Mouse (Mus musculus) right cerebral cortex, adult 2 months (tissue): ENCODE results near the gene Mgll.

Experiments
- DNase-seq, 2 experiments: peaks; one replicate each; pipeline ENCODE4 v3.0.0; 2021 to 2022; ENCODE audit warnings: low spot score in 2 of 2

Mgll gene

DNA sequence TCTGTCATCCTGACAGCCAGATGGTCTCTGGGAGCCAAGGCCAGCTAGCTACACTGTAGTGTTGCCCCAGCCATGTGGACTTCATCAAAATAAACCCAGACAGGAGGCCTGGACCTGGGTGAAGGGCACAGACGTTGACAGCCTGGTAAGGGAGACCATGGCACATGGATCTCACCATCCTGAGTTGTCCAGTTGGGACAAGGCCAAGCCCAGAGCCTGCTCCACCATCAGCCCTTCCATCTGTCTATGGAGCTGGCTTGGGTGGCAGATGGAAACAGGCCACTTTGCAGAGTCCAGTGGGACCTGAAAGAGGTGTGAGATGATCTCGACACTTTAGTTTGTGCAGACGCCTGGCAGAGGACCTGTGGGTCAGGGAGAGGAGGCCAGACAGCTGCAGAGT lies 76.5 kb downstream of the Mgll start:
- no peak for DNase-seq

DNA sequence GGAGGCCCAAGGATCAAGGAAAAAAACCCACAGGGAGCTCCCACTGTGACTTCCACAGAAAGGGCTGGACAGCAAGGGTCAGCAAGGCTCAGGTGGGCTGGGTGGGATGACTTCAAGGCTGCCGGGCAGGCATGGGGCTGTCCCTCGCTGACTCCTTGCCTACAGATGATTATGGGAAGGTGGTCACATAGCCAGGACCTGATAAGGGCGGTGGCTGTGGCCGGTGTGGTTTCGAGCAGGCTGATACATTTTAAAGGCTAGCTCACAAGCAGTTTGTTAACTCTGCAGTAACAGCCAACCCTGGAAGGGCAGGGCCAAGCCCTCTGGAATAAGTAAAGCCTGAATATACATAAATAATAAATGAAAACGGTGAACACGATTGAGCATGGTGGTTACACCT lies 78.8 kb downstream of the Mgll start:
- DNase-seq, result no peak

DNA sequence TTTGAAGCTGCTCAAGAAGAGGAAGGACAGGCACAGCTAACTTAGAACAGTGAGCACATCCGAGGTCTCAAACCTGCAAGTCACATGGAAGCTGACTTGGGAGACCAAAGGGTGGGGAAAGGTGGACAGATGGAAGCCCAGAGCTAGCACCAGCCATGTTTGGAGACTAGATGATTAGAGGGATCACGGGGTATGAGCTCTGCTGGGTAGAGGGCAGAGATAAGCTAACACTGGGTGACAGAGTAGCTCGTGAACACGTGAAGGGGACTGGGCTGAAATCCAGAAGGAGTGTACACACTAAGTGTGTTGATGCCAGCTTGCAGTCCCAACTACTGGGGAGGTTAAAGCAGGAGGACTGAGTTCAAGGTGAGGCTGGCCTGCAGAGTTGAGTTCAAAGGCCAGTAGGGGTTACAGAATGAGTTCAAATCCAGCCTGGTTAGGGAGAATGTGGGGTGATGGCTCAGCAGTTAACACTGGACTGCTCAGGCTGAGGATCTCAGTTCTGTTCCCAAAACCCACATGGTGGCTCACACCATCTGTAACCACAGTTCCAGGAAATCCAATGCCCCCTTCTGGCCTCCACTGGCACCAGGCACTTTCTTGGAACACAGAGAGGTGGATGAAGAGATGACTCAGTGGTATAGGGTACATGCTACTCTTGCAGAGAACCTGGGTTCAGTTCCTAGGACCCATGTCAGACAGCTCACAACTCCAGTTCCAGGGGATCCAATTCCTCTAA lies 79.9 kb downstream of the Mgll start:
- no peak for DNase-seq

DNA sequence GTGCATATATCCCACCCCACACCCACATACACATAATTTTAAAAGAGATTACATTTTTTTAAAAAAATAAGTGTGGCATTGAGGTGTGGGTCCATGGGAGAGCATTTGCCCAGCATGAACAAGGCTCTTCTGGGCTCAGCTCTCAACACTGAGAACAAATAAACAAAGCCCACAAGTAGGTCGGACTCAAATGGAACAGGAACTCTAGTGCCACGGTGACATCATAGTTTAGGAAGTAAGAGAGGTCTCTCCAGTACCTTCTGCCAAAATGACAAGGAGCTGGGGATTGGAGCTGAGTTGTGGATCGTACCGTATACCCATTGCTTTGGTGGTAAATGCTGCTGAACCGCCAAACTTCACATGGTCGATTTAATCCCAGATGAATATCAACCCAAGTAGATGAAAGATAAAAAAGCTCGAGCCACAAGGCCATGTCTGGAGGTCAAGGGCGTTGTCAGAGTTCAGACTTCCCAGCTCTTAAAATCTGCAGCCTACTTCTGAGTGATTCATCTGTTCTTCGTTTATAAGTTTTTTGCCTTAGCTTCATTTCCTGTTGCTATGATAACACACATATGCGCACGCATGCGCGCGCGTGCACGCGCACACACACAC lies 80.9 kb downstream of the Mgll start:
- DNase-seq, result no peak

DNA sequence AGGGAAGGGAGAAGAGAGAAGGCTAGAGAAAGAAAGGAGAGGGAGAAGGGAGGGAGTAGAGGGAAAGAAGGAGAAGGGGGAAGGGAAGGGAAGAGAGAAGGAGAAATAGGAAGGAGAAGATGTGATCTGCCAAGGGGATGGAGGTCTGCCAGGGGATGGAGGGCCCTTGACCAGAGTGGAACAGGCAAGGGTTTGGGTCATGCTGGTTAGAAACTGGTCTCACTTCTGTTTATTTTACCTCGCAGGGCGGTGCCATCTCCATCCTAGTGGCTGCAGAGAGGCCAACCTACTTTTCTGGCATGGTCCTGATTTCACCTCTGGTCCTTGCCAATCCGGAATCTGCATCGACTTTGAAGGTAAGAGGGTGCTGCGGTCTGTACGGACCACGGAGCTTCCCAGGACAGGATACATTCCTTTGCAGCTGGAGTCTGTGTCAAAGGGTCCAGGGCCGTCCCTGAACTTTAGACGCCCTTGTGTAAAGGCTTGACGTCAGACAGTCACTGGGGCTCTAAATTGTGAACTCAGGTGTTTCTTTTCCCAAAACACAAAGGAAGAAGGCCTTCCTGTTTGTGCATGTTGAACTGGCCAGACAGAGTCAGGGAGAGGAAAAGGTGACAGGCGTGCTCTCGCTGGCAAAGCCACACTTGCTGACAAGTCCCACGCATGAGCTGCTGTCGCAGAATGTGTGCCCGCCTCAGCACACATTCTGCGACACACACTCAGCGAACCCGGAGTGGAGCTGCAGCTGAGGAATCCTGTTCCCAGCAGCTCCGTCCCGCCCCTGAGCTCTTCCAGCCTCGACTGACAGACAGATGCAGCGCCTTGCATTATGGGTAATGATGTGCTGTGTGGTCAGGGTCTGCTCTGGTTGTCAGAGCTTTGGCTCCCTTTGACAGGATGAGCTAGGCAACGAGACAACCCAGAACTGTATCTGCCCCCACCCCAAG lies 85.2 kb downstream of the Mgll start:
- DNase-seq, result no peak

DNA sequence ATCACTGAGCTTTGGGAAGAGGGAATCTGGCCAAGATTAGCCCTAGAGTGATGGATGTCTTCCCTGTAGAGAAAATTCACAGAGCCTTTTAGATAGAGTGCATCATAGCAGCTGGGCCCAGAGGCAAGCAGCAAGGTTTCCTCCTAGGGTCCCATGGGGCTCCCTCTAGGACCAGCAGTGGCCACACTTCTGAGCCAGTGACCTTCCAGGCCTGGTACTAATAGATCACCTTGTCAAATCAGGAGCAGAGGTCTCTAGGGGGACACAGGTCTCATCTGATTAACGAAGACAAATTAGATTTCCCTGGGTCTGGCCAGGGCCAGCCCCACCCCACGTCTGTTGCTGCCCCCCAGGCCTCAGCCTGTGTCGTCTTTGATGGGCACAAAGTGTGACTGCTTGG lies 86.1 kb downstream of the Mgll start:
- DNase-seq, result no peak

DNA sequence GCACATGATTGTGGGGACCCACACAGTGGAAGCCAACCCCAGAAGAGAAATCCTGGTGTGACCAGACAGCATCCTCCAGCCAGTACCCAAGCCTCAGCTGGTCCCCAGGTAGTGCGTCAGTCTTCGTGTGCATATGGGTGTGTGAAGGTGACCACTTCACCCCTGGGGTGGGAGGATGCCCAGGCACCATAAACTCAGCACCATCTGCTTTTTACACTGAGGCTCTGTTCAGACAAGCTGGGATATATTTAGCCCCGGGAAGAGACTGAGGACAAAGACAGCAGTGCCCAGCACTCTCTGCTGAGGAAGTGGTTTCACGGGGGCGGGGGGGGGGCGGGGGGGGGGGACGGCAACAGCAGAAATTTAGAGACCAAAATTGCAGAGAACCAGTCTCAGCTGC lies 87.2 kb downstream of the Mgll start:
- DNase-seq, result peak in 1 of 2 experiments; percentile 39

DNA sequence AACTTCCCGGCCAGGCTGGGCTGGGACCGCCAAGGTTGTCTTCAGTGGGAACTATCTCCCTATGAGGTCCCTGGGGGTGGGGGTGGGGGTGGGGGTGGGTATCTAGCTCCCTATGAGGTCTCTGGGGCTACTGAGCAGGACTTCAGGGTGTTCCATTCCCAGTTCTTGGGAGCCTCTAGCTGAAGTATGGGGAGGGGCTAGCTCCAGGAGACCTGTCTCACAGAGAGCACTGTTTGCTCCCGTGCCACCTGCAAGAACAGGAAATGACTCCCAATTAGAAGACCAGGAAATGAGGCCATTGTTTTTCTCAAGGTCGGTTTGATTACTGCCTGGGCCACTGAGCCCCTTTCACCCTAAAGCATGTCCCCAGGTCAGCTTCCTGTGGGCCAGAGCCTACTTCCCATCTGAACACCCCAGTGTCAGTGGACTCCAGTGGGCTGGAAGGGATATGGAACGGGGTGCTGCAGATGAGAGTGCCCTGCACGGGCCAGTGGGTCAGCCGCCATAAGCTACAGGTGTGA lies 87.7 kb downstream of the Mgll start:
- DNase-seq, result no peak

DNA sequence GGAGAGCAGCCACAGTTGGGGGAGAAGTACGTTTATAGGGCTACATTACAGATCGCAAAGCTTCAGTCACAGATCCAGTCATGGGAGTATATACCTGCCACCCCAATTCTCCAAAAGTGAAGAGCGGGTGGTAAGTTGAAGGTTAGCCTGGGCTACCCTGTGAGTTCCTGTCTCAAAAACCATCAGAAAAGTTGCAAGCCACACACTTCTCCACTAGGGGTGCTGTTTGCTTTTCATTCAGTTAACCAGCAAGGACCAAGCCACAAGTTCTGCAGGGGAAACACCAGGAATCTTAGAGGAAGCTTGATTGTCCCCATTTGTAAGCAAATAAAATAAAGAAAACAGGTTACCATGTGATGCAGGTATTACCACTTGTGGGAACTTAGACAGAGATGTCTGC lies 88.7 kb downstream of the Mgll start:
- peak; percentile 62 to 74 for DNase-seq

DNA sequence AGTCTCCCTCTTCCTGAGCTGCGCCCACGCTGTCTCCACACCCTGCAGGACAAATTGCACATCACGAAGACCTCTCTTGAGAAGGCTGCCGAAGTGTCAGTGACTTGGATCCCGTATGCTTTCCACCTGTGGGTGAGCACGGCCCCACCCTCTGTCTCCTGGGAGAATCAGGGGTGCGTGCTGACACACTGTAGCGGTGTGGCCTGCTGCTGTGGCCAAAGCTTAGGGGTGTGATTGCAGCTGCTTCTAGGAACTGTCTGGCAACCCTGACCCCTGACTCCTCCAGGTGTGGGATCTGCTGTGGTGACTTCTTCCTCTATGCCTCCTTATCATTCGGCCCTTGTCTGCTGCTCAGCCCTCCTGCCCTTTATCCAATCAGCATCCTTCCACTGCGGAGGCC lies 89.6 kb downstream of the Mgll start:
- DNase-seq, result no peak

DNA sequence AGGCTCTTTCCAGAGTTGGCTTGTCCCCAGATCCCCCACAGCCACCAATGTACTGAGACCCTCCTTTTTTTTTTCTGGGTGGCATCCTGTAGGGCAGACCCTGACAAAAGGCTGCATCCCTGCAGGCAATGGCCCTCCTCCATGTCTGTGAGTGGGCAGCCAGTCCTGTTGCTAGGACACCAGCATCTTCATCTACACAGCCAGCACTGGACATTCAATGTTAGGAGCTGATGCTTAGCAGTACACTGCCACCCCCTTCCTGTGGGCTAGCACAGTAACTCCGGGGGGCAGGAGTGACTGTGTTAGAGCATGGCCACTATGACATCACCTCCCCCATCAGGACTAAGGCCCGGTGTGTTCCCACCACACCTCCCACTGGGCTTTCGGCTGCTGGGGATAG lies 90.8 kb downstream of the Mgll start:
- DNase-seq, result peak in 1 of 2 experiments; percentile 26

DNA sequence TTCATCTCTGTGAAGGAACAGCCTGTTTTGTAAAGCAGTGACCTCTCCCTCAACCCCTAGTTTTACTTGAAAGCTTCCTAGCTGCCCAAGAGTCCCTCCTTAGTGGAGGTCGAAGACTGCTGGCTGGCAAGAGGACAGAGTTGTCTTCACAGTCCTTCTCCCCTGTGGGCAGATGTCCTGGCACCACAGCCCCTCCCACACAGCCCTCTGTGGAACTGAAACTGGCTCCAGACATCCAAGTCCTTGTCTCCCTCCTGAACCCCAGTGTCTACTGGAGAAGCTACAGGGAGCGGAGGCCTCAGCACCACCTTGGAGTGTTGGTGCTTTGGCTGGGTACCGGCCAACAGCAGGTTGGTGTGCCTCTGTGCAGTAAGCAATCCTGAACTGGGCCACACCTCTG lies 91.3 kb downstream of the Mgll start:
- DNase-seq, result no peak

DNA sequence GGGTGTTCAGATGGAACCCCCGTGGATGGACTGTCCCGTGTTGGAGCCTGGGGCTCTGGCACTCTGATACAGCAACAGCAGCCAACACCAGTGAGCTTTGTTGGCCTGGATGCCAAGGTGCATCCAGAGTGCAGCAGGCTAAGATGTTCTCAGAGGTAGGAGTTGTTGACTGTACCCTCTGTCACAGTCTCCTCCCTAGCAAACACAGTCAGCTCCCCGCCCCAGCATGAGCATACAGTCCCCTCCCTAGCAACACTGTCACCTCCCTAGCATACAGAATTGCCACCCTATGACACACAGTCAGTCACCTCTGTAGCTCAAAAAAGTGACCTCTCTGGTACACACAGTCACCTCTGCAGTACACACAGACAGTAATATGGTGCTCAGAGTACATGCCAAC lies 92.7 kb downstream of the Mgll start:
- DNase-seq, result no peak

DNA sequence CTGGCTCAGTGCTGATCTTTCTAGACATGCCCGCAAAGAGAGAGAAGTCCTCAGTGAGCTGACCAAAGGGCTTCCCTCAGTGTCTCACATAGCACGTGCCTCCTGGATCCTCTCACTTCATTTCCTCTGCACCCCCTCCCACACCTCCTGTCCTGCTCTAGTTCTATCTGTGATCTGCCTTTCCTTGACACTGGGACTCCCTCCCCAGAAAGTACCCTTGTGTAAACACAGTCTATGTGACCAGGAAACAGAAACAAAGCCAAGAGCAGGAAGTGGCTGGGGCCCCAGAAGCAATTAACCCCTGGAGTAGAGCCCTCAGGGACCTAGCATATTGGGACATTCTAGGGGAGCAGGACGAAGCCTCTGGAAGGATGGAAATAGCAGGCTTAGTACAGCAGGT lies 96.6 kb downstream of the Mgll start:
- DNase-seq, result no peak

DNA sequence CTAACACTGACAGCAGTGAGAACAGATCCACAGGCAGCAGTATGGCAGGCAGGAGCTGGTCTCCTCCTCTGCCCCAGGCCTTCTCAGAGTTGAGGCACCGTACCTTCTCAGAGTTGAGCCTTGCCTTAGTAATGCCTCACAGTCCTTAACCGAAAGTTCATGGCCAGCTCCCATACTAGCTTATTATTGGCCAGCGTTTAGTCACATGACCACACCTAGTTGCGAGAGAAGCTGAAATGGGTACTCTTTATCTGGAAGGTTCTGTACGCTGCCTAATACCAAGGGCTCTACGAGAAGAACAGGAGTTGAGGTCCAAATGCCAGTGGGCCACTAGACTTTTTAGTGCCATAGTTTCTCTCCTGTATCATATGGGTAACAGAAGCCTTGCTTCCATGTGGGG lies 97.1 kb downstream of the Mgll start:
- no peak for DNase-seq

DNA sequence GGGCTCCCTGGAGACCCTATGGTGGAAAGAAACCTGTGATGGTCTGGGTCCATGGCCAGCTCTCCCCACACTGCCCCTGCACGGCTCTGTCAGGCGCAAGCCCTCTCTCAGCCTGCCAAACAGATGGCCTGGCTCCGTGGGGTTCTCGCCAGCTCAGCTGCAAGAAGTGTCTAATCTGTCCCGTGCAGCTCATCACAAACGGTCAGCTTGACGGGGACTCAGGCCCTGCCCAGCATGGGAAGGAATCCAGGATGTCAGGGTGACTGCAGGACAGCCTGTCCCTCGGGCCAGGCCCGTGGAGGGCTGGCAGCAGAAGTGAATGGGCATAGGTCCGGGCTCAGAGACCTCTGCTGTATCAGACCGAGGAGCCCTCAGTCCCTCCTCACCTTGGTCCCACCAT lies 97.7 kb downstream of the Mgll start:
- DNase-seq, result no peak

DNA sequence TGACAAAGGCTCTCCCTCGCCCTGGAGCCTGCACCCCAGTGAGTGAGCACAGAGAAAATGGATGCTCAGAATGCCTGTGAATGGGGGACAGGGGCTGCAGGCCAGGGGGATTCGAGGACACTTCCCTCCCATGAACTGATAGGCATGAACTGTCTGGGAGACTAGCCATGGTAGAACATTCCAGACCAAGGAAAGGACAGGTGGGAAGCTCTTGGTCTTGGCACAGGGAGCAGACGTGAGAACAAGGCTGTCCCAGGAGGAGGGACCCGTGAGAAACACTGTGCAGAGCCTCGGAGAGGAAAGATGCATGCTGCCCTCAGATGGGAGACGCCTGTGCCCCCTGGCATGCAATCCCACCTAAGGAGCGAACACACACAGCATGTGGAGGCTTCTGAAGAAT lies 100.0 kb downstream of the Mgll start:
- DNase-seq, result no peak

DNA sequence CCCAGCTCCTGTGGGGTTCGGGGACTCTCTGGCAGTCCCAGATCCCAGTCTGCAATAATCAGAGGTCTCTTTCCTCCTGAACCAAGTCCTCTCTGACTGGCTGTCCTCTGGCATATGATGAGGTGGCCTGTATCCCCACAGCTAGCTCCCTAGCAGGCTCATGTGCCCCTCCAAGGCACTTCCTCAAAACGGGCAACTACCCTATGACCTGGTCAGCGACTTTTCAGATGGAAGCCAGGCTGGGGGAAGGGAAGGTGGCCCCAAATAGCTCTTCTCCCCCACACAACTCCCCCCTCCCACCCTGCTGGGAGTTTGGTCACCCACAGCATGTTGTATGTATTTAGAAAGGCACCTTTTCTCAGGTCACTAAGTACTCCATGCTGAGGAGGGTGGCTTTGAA lies 101.9 kb downstream of the Mgll start:
- DNase-seq, result no peak

DNA sequence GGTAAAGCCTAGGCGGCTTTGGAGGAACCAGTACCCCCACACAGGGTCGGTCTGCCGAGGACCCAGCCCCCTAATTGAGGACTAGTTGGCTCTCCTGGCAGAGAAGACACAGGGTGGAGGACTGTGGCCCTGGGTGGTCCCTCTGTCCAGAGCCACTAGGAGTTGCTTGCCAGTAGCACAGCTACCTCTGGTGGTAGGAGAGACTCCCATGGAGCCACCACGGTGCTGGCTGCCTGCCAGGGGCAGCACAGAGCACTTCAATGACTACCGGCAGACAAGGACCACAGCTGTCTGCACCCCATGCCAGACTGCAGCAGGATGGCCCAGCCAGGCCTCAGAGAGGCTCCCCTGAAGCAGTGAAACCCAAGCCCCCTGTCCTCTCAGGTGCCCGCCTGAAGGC lies 102.3 kb downstream of the Mgll start:
- no peak for DNase-seq

DNA sequence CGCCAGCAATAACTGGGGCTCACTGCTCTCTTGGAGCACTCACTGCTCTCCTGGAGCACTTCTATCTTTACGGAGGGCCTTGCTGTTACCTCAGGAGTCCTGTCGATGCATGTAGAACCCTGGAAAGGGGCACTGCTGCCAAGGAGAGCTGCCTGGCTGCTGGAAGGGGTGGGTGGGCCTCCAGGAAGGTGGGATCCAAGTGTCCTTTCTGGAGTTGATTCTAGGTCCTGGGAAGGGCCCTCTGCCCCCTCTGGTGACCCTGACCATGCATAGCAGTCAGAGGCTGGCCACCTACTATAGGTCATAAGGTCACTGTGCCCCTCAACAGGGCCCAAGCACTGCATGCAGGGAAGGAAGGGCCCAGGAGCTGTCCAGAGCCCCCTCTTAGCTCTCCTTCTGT lies 102.8 kb downstream of the Mgll start:
- DNase-seq, result no peak

DNA sequence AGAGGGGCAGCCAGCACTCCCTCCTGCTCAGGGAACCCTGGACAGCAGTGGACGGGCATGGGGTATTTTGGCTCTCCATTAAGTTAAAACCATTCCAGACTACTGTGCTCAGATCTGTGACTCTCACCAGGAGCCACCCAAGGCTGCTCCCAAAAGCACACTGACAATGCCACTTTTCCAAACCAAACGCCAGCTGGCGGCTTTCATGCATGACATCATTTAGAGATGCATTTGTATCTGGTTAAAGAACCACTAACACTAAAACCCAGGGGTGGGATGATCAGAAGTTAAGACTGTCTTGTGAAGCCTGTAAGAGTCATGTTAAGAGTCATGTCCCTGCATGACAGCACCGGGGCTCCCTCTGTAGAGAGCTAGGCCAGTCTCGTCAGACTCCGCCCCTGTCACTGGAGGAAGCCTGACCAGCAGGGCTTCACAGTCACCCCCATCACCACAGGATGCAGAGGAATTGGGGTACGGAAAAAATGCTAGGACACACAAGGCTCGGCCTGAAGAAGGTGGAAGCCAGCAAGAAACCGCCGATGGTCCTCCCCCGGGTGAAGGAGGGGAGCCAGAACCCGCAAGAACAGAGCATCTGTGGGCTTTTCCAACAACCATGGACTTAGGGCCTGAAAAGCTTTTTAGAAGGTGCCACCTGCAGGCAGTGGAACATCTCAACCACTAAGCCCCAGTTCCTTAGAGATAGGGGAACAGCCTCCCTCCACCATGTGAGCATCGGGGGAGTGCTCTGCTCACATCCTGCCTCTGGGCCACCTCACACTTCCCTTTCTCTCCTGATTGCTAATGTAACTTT lies 103.4 kb downstream of the Mgll start:
- DNase-seq, result no peak
